Mouse (Mus musculus) heart, adult 2 months (tissue): Measurements from ENCODE around the gene Hmgxb4.

Experiments used
- CTCF ChIP-seq: fragments of 200-600 bp; IDR thresholded peaks from 2 replicates; pipeline ENCODE4 v1.8.1; 2022; ENCODE audit warnings: antibody characterized with exemption, mild to moderate bottlenecking, moderate library complexity
- EP300 ChIP-seq: fragments of 200-500 bp; IDR thresholded peaks from 2 replicates; pipeline ENCODE4 v1.6.1; 2011; ENCODE audit warnings: low read depth, low read length, control low read depth; ENCODE audit not compliant: insufficient read depth

- TF ChIP-seq CTCF (no peak), EP300 (no peak)
Observed at GRCm38 (mm10) chr8:75042171-75042570, 49.0 kb downstream of the Hmgxb4 start.
